Mouse (Mus musculus): ENCODE data around the gene Megf6.
A peak's percentile ranks its signal among the peaks of the same experiment; 100 is the strongest.

Gene Megf6

DNA sequence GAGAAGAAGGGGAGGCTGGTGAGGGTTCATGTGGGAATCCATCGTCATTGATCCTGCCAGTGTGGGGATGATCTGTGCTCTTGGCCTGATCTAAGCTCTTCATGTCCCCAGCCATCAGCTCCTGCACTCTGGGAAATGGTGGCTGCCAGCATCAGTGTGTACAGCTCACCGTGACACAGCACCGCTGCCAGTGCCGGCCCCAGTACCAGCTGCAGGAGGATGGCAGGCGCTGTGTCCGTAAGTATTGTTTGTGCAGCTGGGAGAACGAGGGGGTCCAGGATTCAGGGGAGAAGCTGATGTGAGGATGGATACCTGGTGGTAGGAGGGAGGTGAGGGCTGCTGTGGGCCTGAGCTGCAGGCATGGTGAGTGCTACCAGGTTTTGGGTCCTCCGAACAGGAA, 78.8 kb downstream of the Megf6 start:
- no peak for DNase-seq (ENCODE audit: low spot score)

GRCm38 (mm10) chr4:154252537-154253255, 82.2 kb downstream of the Megf6 start:
- no peak for DNase-seq (ENCODE audit: low spot score)

- DNase-seq (ENCODE audit: low spot score): no peak
Measured at GRCm38 (mm10) chr4:154260755-154261154, 90.2 kb downstream of the Megf6 start.

GRCm38 (mm10) chr4:154262071-154262470, 91.5 kb downstream of the Megf6 start:
- DNase-seq (ENCODE audit: low spot score): no peak

DNA sequence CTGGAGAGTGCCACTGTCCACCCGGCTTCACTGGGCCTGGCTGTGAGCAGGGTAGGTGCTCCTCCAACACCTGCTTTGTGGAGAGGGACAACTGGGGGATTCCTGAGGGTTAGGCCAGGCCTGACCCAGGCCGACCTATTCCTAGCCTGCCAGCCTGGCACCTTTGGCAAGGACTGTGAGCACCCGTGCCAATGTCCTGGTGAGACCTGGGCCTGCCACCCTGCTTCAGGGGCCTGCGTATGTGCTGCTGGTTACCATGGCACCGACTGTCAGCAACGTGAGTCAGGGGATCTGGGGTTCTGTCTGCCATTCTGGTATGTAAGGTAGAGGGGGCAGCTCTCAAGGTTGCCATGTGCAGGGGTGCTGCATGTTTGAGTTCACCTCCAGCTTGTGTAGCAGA, 97.0 kb downstream of the Megf6 start:
- no peak for DNase-seq (ENCODE audit: low spot score)

GRCm38 (mm10) chr4:154269520-154269919, 99.0 kb downstream of the Megf6 start:
- no peak for DNase-seq (ENCODE audit: low spot score)

- DNase-seq (ENCODE audit: low spot score): peak; percentile 13
Measured at GRCm38 (mm10) chr4:154273000-154273399, 102.5 kb downstream of the Megf6 start.

DNA sequence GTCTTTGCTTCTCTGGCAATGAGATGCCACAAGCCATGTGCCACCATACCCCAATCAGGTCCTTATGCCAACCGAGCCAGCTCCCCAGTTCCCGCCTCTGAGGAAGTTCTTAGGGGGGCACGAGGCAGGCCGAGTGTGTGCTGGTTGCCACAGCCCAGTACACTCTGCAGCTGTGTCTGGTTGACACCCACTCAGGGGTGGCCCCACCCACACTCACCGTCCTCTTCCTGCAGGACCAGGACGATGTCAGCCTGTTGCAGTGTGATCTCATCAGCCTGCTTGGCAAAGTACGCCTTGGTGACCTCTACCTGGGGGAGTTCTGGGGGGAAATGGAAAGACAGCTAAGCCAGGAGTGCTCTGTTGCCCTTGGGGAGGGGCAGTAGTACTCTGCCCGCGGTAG, 109.0 kb downstream of the Megf6 start:
- no peak for DNase-seq (ENCODE audit: low spot score)

- DNase-seq (ENCODE audit: low spot score): no peak
Measured at GRCm38 (mm10) chr4:154283671-154284070, 113.1 kb downstream of the Megf6 start.

- no peak for DNase-seq (ENCODE audit: low spot score)
Measured at GRCm38 (mm10) chr4:154293735-154294201, 123.2 kb downstream of the Megf6 start.

GRCm38 (mm10) chr4:154294262-154294731, 123.8 kb downstream of the Megf6 start:
- DNase-seq (ENCODE audit: low spot score): no peak

DNA sequence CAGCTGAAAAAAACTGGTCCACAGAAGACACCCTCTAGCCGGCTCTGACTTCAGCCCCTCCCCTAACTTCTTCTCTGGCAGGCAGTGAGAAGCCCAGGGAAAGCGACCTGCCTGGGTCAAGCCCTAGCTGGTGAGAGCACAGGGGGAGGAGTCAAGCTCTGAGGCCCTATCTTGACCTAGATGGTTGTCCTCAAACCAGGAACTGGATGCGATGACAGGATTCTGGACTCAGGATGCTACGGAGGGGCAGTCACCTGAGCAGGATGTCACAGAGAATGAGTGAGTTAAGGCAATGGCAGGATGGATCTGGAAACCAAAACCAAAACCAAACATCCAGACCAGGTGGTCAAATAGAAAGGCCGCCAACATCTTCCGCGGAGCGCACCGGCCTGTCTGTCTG, 127.2 kb downstream of the Megf6 start:
- DNase-seq (ENCODE audit: low spot score): no peak

GRCm38 (mm10) chr4:154299541-154300271, 129.2 kb downstream of the Megf6 start:
- DNase-seq (ENCODE audit: low spot score): no peak

DNA sequence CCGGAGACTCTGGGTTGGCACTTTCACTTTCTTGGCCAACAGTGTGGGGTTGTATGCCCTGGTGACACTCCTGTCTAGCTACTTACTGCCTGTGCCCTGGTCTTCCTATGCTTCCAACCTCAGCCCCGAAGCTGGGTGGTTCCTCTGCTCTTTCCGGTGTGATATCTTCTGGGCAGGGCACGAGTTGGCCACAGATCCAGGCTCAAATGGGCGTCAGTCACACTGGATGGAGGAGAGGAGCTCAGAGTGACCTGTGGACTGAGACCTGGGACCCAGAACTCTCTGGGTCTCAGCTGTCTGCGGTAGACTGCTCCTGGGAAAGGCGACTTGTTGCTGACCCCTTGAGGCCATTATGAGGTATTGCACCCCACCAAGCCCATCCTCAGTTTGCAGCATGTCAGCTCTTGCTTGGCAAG, 130.9 kb downstream of the Megf6 start, which contains the start of gene Arhgef16:
TSS of gene Arhgef16 (minus strand) at position 211 of the 416 bp plus-strand sequence.
- DNase-seq (ENCODE audit: low spot score): no peak

DNA sequence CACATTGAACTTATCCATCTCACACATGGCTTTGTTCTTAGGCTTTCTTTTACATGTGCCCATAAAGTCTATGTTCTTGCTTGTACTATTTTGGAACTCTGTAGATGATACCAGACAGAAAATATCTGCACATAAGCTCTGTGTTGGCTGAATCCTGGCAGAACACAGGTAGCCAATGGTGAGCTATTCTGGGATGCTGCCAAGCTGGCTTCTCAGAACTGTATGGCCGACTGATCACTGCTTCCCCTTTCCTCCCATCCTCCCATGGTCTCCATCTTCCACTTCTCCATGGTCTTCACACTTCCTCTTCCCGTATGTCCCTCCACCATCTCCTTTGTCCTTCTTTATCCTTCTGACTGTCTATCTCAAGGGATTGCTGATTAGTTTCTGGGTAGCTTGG, 138.6 kb downstream of the Megf6 start:
- DNase-seq (ENCODE audit: low spot score): no peak

DNA sequence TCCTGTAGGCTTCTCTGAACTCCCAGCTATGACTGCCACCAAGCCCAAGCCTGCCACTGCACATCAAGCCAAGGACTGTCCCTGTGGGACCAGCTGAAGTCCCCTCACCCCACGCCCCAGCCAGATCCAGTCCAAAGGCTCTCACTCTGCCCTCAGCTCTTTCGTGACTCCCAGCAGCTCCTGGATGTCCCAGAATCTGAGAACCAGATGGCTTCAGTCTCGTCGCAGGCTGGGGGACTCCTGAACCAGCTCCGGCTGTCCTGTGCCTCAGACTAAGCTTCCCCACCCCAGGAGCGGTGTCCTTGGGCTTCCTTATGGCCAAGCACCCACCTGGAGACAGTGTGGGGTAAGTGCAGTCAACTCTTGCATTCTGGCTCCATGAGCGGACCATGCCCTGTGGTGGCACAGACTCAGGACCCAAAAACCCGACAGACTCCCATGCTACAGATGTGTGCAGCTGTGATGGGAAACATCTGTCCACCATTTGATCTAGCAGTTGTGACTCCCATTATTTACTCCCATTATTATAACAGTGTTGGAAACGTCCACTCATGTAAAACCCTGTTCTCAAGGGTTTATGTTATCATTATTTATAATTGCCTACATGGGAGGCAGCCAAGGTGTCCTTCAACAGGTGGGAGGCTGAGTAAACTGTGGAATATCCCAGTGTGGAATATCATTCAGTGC, 140.2 kb downstream of the Megf6 start:
- no peak for DNase-seq (ENCODE audit: low spot score)

- no peak for DNase-seq (ENCODE audit: low spot score)
Measured at GRCm38 (mm10) chr4:154312143-154312812, 141.7 kb downstream of the Megf6 start.

DNA sequence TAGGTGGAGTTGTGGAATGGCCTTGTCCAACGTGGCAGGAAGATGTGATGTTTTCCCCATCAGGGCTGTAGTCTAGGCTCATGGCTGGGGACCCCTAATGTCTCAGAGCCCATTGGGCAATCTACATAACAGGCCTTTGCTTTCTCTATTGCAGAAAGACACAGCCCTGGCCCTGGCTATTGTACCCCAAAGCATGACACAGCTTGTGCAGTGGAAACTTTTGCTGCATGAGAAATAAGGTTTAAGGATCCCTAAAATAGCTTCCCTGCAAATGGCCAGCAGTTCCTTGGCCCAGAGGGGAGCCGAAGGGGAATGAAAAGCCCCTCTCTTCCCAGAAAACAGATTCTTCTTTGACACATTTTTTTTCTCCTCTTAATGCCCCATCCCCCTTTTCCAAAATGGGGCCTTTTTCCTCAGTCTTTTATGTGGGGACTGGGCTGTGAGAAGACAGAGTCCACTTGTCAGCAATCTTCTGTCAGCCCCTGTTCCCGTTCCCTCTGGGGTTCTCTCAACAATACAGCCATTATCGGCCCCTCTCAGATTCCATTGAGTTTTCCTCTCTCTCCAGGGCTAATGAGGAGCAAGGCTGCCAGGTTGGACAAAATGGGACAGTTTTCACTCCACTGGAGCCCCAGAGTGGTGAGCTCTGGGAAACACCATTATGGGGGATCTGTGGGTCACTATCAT, 142.5 kb downstream of the Megf6 start:
- DNase-seq (ENCODE audit: low spot score): no peak

GRCm38 (mm10) chr4:154313622-154313967, 143.1 kb downstream of the Megf6 start:
- DNase-seq (ENCODE audit: low spot score): no peak
